Mouse (Mus musculus) forebrain, embryonic 14.5 days (tissue): ENCODE data around the gene Ankdd1b. TPM values are rescaled to one million over a fixed set of nuclear protein-coding genes. Genes with fewer than 3 reads are reported as not detected.

ENCODE experiments used
- polyA plus RNA-seq: library from polyadenylated mRNA; unstranded; fragments of >200 nt; fragmentation: Nextera tagmentation; extraction: Ambion mirVana; gene quantifications from 2 replicates; pipeline ENCODE4 v1.2.1, GENCODE M21; 2014

Ankdd1b gene
- polyA plus RNA-seq, 1 experiment from 2014 or later, result not detected

Other genes starting within 250 kb of the Ankdd1b start
- gene Poc5, start 82.9 kb downstream of the Ankdd1b start, polyA plus RNA-seq, result 28.0 and 35.3 TPM in 2 replicates
- gene Gm17622, start 19.5 kb upstream of the Ankdd1b start, polyA plus RNA-seq, result not detected in 2 replicates
- gene Polk, start 71.4 kb upstream of the Ankdd1b start, polyA plus RNA-seq, result 3.8 and 5.7 TPM in 2 replicates
- 5.5 and 6.7 TPM in 2 replicates for gene Col4a3bp, start 71.4 kb upstream of the Ankdd1b start, polyA plus RNA-seq
- 181 and 194 TPM in 2 replicates for gene Hmgcr, start 199.7 kb upstream of the Ankdd1b start, polyA plus RNA-seq